Mouse (Mus musculus) C2C12 (cell line): ENCODE data around the gene Zdhhc5. TPM values are rescaled to one million over a fixed set of nuclear protein-coding genes. Genes with fewer than 3 reads are reported as not detected.

ENCODE experiments used
- H3K27me3 ChIP-seq: one replicate; pipeline ENCODE4 v1.6.1; 2011; ENCODE audit not compliant: control insufficient read depth, insufficient read depth, insufficient read length
- H3K36me3 ChIP-seq: one replicate; pipeline ENCODE4 v1.6.1; 2011; ENCODE audit not compliant: control insufficient read depth, insufficient read depth
- H3K4me3 ChIP-seq: one replicate; pipeline ENCODE4 v1.5.1; 2011; ENCODE audit warnings: mild to moderate bottlenecking, control low read depth; ENCODE audit not compliant: poor library complexity, insufficient read depth, severe bottlenecking
- H3K79me2 ChIP-seq: one replicate; pipeline ENCODE4 v1.6.1; 2011; ENCODE audit not compliant: control insufficient read depth, insufficient read depth
- H3K79me3 ChIP-seq: one replicate; pipeline ENCODE4 v1.6.1; 2011; ENCODE audit warnings: low read depth, control low read depth
- H3ac ChIP-seq: one replicate; pipeline ENCODE3; 2011; ENCODE audit warnings: low read depth; ENCODE audit not compliant: control insufficient read depth, insufficient read length
- CEBPB ChIP-seq: IDR thresholded peaks from one replicate; pipeline ENCODE4 v1.6.1; 2011; ENCODE audit warnings: low read depth, mild to moderate bottlenecking, control low read depth, moderate library complexity
- CTCF ChIP-seq: IDR thresholded peaks from one replicate; pipeline ENCODE4 v1.5.1; 2011; ENCODE audit not compliant: control insufficient read depth, insufficient read depth, insufficient read length
- FOSL1 ChIP-seq: IDR thresholded peaks from one replicate; pipeline ENCODE4 v1.8.0; 2011; ENCODE audit warnings: mild to moderate bottlenecking, low read length; ENCODE audit not compliant: poor library complexity, insufficient read depth, severe bottlenecking
- MAX ChIP-seq: IDR thresholded peaks from one replicate; pipeline ENCODE4 v1.6.1; 2011; ENCODE audit warnings: mild to moderate bottlenecking, control low read depth
- MYOD1 ChIP-seq: IDR thresholded peaks from one replicate; pipeline ENCODE4 v1.6.1; 2011; ENCODE audit warnings: low read depth; ENCODE audit not compliant: control insufficient read depth, insufficient read length
- MYOG ChIP-seq: IDR thresholded peaks from one replicate; pipeline ENCODE4 v1.6.1; 2011; ENCODE audit not compliant: control insufficient read depth, insufficient read length; ENCODE audit errors: extremely low read depth
- USF1 ChIP-seq: IDR thresholded peaks from one replicate; pipeline ENCODE4 v1.6.1; 2011; ENCODE audit warnings: low read depth, mild to moderate bottlenecking, control low read depth, moderate library complexity
- polyA plus RNA-seq: library from polyadenylated mRNA; unstranded; fragments of >200 nt; fragmentation: generic; extraction: Trizol; gene quantifications from one replicate; pipeline ENCODE4 v1.2.1, GENCODE M21; 2012; ENCODE audit warnings: missing spikeins

Zdhhc5 gene
- polyA plus RNA-seq, 1 experiment = 35.4 TPM

DNA sequence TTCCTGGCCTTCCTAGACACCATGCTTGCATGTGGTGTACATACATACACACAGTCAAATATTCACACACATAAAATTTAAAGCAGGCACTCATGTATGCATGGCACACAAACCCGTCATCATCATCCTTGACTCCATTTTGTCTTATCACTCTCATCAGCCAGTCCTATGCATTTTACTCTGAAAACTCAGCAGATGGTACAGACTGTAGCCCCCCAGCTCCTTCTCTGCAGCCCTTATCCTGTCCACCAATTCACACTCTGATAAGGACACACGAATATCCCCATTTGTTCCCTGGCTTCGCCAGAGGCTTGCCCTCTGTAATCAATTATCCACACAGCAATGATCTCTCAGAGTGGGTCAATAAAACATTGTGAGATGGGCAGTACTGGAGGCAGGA is 6.2 kb upstream of the Zdhhc5 start:
- Histone ChIP-seq H3K27me3 (no peaks in the 10 kb centered on the region), H3ac (no peak overlapping the region), H3K4me3 (no peak overlapping the region), H3K36me3 (peaks cover 46% of the 10 kb centered on the region), H3K79me2 (peaks cover 27% of the 10 kb centered on the region), H3K79me3 (peaks cover 22% of the 10 kb centered on the region)
- no peak for TF ChIP-seq USF1
- no peak for TF ChIP-seq CTCF
- no peak for TF ChIP-seq MAX
- TF ChIP-seq MYOG = no peak

DNA sequence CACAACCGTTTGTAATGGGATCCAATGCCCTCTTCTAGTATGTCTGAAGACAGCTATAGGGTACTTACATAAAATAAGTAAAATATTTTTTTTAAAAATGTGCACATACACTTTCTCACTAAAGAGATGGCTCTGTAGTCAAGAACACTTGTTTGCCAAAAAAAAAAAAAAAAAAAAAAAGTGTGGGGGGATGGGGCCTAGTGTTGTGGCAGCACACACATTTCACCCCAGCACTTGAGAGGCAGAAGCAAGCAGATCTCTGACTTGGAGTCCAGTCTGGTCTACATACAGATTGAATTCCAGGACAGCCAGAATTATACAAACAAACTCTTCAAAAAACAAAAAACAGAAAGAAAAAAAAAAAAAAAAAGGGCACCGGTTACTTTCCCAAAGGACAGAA is 5.7 kb upstream of the Zdhhc5 start:
- no peak for TF ChIP-seq CEBPB
- TF ChIP-seq MYOD1 = no peak
- TF ChIP-seq CTCF = no peak
- no peak for TF ChIP-seq MAX
- no peak for TF ChIP-seq USF1
- TF ChIP-seq FOSL1 = no peak
- no peak for TF ChIP-seq MYOG
- Histone ChIP-seq H3ac (no peak overlapping the region), H3K36me3 (peaks cover 42% of the 10 kb centered on the region), H3K79me3 (peaks cover 17% of the 10 kb centered on the region), H3K79me2 (peaks cover 23% of the 10 kb centered on the region), H3K4me3 (no peak overlapping the region), H3K27me3 (no peaks in the 10 kb centered on the region)

DNA sequence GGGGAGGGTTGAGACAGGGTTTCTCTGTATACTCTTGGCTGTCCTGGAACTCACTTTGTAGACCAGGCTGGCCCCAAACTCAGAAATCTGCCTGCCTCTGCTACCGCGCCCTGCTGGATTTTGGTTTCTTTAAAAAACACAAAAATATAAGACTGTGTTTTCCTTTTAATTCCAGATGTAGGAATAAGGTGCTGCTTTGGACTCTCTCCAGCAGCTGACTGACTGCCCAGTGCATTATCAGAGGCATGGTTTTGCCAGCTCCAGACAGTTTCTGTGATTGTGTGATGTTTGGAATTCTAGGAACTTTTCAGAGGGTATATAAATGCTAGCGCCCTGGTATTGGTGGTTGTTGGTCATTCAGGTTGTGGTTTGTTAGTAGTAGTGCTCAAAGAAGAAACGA is 2.4 kb upstream of the Zdhhc5 start:
- Histone ChIP-seq H3K79me2 (peaks cover 24% of the 10 kb centered on the region), H3ac (no peak overlapping the region), H3K27me3 (no peaks in the 10 kb centered on the region), H3K4me3 (no peak overlapping the region), H3K36me3 (peaks cover 15% of the 10 kb centered on the region), H3K79me3 (peaks cover 26% of the 10 kb centered on the region)
- no peak for TF ChIP-seq MYOG
- TF ChIP-seq CEBPB = no peak
- no peak for TF ChIP-seq MAX
- no peak for TF ChIP-seq USF1
- no peak for TF ChIP-seq MYOD1
- no peak for TF ChIP-seq FOSL1
- TF ChIP-seq CTCF = no peak

DNA sequence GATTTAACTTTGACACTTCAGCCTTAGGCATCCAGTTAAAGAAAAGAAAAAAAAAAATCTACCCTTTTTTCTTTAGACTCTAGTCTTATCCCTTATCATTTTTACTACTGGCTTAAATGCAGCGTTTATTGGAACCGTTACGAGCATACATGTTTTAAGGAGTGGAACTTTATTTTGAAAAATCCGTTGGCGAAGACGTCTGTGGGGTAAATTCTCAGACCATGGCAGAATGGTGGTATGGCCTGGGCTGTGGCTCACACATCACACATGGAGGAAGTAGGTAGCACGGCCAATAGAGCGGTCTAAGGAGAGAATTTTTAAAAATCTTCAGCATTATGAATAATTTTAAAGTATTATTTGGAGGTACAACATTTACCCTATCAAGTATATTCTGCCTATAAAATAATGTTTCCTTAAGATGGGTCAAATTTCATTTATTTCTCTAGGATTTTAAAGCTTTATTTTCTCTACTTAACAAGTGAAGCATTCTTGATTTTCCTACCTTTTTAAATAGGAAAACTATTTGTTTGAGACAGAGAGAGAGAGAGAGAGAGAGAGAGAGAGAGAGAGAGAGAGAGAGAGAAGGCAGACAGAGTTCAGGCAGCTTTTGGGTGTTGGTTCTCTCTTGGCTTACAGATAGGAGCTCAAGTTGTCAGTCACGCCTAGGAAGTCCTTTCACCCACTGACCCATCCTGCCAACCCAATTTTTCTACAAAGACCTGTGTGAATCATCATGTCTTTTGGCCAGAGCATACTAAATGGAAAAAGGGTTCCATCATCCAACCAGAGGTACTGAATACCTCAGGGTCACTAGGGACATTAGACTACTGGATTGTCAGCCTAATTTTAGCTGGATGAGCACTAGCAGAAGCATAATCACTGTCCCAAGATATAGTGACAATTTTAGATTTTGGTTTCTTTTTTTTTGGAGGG is 1.7 kb upstream of the Zdhhc5 start:
- Histone ChIP-seq H3ac (peak overlapping the region; percentile 86), H3K79me2 (peaks cover 30% of the 10 kb centered on the region), H3K79me3 (peaks cover 32% of the 10 kb centered on the region), H3K4me3 (peak overlapping the region; percentile 93), H3K36me3 (peaks cover 8% of the 10 kb centered on the region), H3K27me3 (no peaks in the 10 kb centered on the region)
- no peak for TF ChIP-seq CTCF
- no peak for TF ChIP-seq USF1
- no peak for TF ChIP-seq CEBPB
- TF ChIP-seq MYOD1 = no peak
- TF ChIP-seq MYOG = no peak
- TF ChIP-seq FOSL1 = no peak
- no peak for TF ChIP-seq MAX

DNA sequence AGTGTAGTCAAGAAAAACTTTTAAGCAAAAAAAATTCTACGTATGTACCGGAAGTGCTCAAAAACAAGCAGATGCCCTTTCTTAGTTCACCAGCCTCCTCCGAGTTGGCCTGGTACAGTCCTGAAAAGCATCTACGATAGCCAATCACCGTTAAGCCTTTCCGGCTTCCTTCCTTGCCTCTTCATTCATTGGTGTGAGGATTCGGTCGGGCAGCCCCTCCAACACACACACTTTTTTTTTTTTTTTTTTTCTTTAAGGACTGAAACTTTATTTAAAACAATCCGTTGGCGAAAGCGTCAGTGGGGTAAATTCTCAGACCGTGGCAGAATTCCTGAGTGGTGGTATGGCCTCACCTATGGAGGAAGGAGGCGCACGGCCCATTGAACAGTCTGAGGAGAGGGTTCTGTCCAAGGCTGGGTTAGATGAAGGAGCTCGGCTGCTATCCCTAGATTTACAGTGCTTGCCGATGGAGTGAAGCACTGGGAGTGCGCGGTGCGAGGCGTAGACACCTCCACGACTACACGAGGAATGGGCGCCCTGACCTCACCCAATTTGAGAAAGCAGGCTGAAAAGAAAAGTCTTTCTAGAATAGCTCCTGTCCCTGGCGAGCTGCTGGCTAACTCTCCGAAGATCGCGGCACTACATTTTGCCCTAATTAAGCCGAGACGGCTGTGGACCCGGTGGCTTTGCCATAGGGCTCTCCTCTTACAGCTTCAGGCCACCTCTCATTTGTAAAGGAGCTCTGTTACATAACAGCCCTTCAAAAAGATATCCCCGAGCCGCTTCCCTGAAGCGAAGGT is 782 bp upstream of the Zdhhc5 start:
- no peak for TF ChIP-seq CTCF
- no peak for TF ChIP-seq MYOD1
- TF ChIP-seq FOSL1 = no peak
- peak; percentile 58 for TF ChIP-seq MAX
- TF ChIP-seq MYOG = no peak
- no peak for TF ChIP-seq USF1
- TF ChIP-seq CEBPB = no peak
- Histone ChIP-seq H3K79me2 (peaks cover 39% of the 10 kb centered on the region), H3ac (peak overlapping the region; percentile 86), H3K79me3 (peaks cover 39% of the 10 kb centered on the region), H3K36me3 (peaks cover 9% of the 10 kb centered on the region), H3K4me3 (peak overlapping the region; percentile 93), H3K27me3 (no peaks in the 10 kb centered on the region)
